Mouse (Mus musculus): ENCODE data around the gene Jchain. TPM values are rescaled to one million over a fixed set of nuclear protein-coding genes. Genes with fewer than 3 reads are reported as not detected.
A peak's percentile ranks its signal among the peaks of the same experiment; 100 is the strongest.

The Jchain gene
- polyA plus RNA-seq (2015; fragmentation: Nextera tagmentation; extraction: Ambion mirVana), result 0.11 and 0.31 TPM in 2 replicates

DNA sequence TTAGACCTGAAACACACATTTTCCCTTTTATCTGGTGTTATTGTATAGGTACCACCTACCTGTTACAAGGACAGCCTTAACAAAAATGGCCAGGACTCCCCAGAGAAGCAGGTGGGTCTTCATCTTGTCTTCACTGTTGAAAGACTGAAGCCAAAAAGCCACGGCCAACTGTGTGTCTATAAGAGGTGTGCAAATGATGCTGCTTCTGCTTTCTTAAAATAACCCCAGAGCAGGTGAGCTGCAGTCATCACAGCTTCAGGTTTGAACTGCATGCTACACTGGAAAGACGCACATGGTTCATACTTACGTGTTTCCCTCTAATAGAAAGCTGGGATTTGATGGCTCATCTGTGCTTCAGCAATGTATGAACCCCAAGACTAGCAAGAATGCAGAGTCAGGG is at the start of gene Jchain:
Gene Jchain (minus strand): TSS at position 235 of the 400 bp plus-strand sequence.
- no peaks in the 10 kb centered on the region for H3K4me1 ChIP-seq
- no peak within 1 kb of the TSS for H3K9ac ChIP-seq
- no peak within 1 kb of the TSS for H3K4me2 ChIP-seq
- no peak for ATAC-seq (replicated peaks)
- H3K27me3 ChIP-seq (replicated peaks), result no peaks in the 10 kb centered on the region
- WGBS, result 90% methylated on average over 3 of the region's 3 CpGs
- no peaks in the 10 kb centered on the region for H3K9me3 ChIP-seq
- H3K4me3 ChIP-seq, result no peak within 1 kb of the TSS
- H3K36me3 ChIP-seq (replicated peaks), result no peaks in the 10 kb centered on the region
- no peak within 1 kb of the TSS for H3K27ac ChIP-seq

DNA sequence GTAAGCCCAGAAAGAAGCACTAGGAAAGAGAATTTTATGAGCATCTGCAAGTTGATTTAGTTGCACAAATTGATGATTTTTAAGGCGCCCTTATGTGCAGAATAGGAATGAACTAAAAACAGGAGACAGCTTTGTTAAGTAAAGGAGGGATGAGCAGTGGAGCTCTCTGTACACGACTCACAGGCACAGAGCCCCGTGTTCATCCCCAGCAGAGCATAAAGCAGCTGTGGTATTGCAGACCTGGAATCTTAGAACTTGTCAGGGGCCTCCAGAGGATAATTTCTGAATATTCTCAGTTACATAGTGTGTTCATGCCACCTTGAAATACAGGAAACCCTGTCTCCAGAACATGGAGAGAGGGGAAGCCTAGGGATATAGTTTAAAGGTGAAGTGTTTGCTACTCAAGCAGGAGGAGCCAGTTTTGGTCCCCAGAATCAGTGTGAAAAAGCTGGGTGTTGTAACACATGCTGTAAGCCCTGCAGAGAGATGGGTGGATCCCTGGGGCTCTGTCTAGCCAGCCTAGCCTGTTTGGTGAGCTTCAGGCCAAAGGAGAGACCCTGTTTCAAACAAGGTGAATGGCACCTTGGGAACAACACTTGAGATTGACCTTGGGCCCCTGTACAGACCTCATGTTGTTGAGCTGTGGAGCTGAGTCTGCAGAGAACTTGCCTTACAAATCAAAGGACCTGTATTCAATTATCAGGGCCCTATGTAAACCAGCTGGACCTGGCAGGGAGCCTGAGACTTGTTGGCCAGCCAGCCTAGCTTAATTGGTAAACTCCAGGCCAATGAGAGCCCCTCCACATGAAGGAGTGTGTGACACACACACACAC is 48.0 kb upstream of the Jchain start:
- Histone ChIP-seq H3K4me1 (no peaks in the 10 kb centered on the region), H3K27me3 (replicated peaks) (no peaks in the 10 kb centered on the region), H3K4me2 (no peak overlapping the region), H3K9ac (no peak overlapping the region), H3K4me3 (no peak overlapping the region), H3K27ac (no peak overlapping the region), H3K9me3 (no peaks in the 10 kb centered on the region), H3K36me3 (replicated peaks) (no peaks in the 10 kb centered on the region)
- WGBS, result 75% methylated on average over 3 of the region's 3 CpGs
- ATAC-seq (replicated peaks), result no peak

DNA sequence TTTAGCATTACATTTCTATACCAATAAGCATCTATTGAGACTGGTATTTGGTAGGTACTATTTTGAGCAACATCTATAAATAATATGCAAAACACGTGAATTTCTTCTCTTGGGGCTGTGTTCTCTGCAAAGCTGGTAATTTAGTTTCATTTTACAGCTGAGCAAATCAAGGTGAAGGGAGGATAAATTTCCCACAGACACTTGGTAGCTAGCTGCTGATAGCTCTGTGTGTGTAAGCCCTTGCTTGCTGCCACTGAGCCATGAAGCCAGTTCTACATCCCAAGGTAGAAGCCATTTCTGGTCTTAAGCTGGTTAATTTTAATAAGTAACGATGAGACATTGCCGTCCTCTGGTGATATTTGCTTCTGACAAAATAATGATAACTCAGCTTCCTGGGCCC is 47.1 kb upstream of the Jchain start:
- no peak for ATAC-seq (replicated peaks)
- 93% methylated on average over 3 of the region's 3 CpGs for WGBS
- no peaks in the 10 kb centered on the region for H3K9me3 ChIP-seq
- H3K4me3 ChIP-seq, result no peak overlapping the region
- no peak overlapping the region for H3K4me2 ChIP-seq
- H3K36me3 ChIP-seq (replicated peaks), result no peaks in the 10 kb centered on the region
- H3K4me1 ChIP-seq, result no peaks in the 10 kb centered on the region
- H3K27ac ChIP-seq, result no peak overlapping the region
- no peaks in the 10 kb centered on the region for H3K27me3 ChIP-seq (replicated peaks)
- no peak overlapping the region for H3K9ac ChIP-seq

DNA sequence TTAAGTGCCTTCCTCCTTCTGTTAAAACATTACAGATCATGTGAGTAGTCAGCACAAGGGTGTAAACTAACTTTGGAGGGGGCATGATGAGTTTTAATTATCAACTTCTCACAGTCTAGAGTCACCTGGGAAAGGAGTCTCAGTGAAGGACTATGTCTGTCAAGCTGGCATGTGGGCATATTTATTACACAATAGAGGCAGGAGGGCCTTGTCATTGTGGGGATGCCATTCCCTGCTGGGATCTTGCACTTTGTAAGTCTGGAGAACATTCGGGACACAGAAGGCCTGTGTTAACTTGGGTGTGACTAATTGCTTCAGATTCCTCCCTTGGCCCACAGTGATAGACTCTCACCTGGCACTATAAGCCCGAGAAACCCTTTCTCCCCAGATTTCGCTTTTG is 41.9 kb upstream of the Jchain start:
- Histone ChIP-seq H3K9ac (no peak overlapping the region), H3K27me3 (replicated peaks) (no peaks in the 10 kb centered on the region), H3K4me1 (peaks cover 17% of the 10 kb centered on the region), H3K9me3 (no peaks in the 10 kb centered on the region), H3K27ac (no peak overlapping the region), H3K36me3 (replicated peaks) (no peaks in the 10 kb centered on the region), H3K4me3 (no peak overlapping the region), H3K4me2 (no peak overlapping the region)
- WGBS, result 74% methylated on average over 3 of the region's 3 CpGs
- no peak for ATAC-seq (replicated peaks)

DNA sequence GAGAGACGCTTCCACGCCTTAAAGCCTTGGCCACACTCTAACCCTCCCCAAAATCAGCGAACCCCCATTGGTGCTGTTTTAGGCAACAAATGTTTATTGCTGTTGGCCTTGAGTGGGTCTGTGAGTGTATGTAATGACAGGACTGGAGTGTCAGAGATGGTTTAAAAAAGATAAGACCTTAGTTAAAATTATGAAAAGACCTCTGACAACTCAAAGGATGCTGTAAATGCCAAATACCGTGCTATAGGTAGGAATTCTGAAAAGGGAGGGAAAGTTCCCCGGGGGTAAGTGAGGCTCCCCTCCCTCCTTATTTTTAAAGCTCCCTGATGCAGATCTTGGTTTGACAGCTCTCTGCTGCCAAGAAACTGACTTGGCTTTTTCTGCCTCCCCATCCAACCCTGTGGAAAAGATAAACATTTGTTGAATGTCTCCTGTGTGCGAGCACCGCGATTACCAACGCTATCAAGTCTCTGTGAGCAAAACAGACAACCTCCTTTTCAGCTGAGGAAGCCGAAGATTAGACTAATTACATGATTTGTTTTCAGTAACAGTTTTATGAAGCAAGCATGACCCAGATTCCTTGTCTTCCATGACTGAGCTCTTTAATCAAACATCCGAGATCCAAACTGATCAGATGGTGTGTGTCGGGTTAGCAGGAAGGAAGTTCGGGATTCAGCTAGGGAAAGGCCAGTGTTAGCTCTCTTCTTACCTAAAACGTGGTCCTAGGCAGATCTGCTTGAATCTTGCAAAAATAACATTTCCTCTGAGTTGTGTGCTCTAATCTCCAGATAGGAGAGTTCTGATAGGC is 38.5 kb upstream of the Jchain start:
- Histone ChIP-seq H3K4me2 (peak overlapping the region; percentile 68), H3K9ac (peak overlapping the region; percentile 89), H3K4me1 (peaks cover 20% of the 10 kb centered on the region), H3K27ac (peak overlapping the region; percentile 91), H3K36me3 (replicated peaks) (no peaks in the 10 kb centered on the region), H3K27me3 (replicated peaks) (no peaks in the 10 kb centered on the region), H3K9me3 (no peaks in the 10 kb centered on the region), H3K4me3 (peak overlapping the region; percentile 89)
- peak; percentile 59; the same call in 1 of the 2 replicates for ATAC-seq (replicated peaks)
- WGBS, result 4% methylated on average over 14 of the region's 14 CpGs

DNA sequence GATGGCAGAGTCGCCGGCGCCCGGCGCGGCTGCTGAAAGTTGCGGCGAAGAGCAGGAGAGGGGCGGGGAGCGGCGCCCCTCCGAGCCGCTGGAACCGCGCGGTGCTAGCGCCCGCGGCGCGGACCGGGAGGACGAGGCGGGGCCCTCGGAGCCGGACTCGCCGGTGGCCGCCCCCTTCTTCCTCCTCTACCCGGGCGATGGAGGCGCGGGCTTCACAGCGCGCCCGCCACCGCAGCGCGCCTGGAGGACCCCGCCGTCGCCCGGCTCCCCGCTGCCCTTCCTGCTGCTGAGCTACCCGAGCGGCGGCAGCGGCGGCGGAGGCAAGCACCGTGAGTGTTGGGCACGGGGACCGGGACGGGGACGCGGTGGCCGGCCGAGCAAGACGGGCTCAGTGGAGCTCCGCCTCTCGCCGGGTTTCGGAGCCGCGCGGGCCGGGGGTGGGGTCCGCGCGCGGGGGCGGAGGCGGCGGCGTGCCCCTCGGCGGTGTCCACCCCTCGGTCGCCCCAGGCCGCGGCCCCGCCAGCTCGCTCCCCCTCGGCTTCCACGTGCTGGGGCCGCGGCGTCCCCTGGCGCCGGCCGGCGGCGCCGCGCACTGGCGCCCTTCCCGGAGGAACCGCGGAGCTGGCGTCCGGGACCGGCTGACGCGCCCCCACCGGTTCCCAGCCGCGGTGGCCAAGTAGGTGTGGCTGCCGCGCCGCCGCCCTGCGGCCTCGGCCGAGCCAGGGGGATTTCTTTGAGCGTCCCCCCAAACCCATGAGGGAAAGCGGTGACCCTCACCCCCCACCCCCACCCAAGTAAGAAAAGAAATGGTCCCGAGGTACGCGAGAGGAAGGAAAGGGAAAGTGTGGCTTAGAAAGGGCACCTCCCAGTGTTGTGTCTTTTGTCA is 37.7 kb upstream of the Jchain start:
- Histone ChIP-seq H3K36me3 (replicated peaks) (no peaks in the 10 kb centered on the region), H3K9ac (peak overlapping the region; percentile 89), H3K4me2 (peak overlapping the region; percentile 68), H3K4me3 (peak overlapping the region; percentile 89), H3K27ac (peak overlapping the region; percentile 91), H3K27me3 (replicated peaks) (no peaks in the 10 kb centered on the region), H3K9me3 (no peaks in the 10 kb centered on the region), H3K4me1 (peaks cover 20% of the 10 kb centered on the region)
- peak; percentile 77 for ATAC-seq (replicated peaks)
- under 1% methylated on average over 93 of the region's 119 CpGs for WGBS

DNA sequence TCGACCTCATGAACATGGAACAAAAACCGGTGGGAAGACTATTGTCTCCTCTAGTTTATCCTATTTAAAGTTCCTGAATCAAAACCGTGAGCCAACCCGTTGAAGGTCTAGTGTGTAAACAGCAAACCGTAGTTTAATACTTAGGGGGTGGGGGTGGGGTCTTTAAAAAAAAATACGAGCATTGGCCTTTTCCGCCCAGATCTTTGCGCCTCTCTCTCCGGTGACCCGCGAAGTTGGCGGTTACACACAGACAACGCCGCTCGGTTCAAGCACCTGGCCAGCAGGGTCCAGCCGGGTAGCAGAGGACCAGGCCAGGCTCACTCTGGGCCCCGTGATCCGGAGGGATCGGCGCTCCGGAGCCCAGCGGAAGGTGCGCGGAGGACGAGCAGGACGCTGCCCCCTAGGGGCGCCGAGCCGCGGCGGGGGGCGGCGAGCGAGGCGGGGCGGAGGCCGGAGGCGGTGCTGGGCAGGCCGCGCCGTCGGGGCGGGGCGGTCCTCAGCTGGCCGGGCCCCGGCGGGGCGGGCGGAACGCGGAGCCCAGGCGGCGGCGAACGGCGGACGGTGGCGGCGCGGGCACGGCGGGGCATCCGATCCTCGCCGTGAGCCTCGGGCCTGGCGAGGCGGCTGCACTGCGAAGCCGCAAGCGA is 36.9 kb upstream of the Jchain start, which contains the start of gene Rufy3:
Gene Rufy3 (plus strand): TSS at position 540 of the 647 bp plus-strand sequence.
- no peaks in the 10 kb centered on the region for H3K36me3 ChIP-seq (replicated peaks)
- H3K4me1 ChIP-seq, result peaks cover 20% of the 10 kb centered on the region
- peak within 1 kb of the TSS; percentile 68 for H3K4me2 ChIP-seq
- peak within 1 kb of the TSS; percentile 91 for H3K27ac ChIP-seq
- WGBS, result under 1% methylated on average over 66 of the region's 71 CpGs
- H3K9me3 ChIP-seq, result no peaks in the 10 kb centered on the region
- peak; percentile 85 for ATAC-seq (replicated peaks)
- peak within 1 kb of the TSS; percentile 89 for H3K4me3 ChIP-seq
- peak within 1 kb of the TSS; percentile 89 for H3K9ac ChIP-seq
- H3K27me3 ChIP-seq (replicated peaks), result no peaks in the 10 kb centered on the region

DNA sequence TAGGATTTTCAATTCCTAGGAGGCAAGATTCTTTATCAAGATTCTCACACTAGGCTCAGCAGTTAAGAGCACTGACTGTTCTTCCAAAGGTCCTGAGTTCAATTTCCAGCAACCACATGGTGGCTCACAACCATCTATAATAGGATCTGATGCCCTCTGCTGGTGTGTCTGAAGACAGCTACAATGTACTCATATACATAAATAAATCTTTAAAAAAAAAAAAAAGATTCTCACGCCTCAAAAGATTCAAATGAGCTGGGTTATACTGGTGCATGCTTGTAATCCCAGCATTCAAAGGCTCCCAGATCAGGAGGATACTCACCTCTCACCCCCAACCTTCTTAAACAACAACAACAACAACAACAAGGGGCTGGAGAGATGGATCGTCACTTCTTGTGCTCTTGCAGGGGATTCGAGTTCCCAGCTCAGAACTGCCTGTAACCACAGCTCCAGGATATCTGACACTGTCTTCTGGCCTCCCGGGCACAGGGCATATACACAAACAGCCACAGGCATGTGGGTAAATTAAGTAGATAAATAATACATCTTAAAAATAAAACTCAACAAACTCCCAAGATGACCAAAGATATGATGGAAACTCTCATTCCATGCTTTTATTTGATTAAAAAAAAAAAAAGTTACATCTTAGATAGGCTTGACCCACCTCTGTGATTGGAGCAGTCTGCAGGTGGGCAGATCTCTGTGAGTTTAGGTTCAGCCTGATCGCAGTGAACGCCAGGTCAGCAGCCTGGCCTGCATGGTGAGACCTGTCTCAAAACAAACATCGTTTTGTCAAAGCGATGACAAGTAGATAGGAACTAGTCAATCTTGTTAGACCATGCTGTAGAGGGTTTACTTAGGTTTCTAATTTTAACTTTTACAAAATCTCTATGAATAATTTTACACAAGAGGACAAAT is 35.4 kb upstream of the Jchain start:
- Histone ChIP-seq H3K9ac (no peak overlapping the region), H3K27ac (no peak overlapping the region), H3K4me2 (no peak overlapping the region), H3K27me3 (replicated peaks) (no peaks in the 10 kb centered on the region), H3K9me3 (no peaks in the 10 kb centered on the region), H3K4me3 (no peak overlapping the region), H3K36me3 (replicated peaks) (no peaks in the 10 kb centered on the region), H3K4me1 (peaks cover 20% of the 10 kb centered on the region)
- no peak for ATAC-seq (replicated peaks)
- 78% methylated on average over 8 of the region's 8 CpGs for WGBS

DNA sequence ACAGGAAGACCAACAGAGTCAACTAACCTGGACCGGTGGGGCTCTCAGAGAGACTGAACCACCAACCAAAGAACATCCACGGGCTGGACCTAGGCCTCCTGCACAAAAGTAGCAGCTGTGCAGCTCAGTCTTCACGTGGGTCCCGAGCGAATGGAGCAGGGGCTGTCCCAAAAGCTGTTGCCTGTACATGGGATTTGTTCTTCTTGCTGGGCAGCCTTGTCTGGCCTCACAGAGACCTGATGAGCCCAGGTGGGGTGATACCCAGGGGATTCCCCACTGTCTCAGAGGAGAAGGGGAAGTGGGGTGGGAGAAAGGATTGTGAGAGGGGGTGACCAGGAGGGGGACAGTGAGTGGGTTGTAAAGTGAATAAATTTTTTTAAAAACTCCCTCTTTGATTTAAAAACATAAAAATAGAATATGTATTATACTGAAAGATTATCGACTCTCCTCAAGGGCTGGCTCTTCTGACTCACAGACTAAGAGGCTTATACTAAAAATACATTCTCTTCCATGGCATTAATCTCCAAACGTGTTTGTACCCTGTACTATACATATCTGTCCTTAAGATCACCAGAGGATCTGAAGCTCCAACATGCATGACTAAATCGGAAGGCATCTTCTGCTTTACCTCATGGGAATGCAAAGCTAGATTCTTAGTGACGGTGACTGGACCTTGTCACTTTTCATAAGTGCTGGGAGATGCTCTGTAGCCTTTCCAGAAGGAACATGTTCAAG is 33.6 kb upstream of the Jchain start:
- no peaks in the 10 kb centered on the region for H3K36me3 ChIP-seq (replicated peaks)
- 86% methylated on average over 9 of the region's 9 CpGs for WGBS
- ATAC-seq (replicated peaks), result no peak

DNA sequence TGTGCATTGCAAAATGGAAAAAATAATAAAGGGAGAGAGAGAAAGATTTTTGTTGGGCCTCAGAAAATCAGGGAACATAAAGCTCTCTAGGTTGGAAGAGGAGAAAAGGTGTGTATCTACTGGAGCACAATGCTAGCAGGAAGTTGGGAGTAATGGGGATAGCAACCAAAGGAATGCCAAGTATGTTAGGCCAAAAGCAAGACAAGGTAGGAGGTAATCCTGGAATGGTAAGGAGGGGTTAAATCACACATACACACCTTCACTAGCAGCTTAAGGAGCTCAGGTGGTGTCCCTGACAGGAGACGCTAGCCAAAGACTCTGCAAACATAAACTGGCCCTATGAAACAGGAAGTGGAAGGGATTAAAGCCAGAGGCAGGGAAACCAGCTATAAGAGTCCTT is 31.3 kb upstream of the Jchain start:
- WGBS, result 33% methylated on average over 1 of the region's 1 CpGs
- Histone ChIP-seq H3K4me2 (no peak overlapping the region), H3K4me3 (no peak overlapping the region), H3K4me1 (peaks cover 24% of the 10 kb centered on the region), H3K36me3 (replicated peaks) (no peaks in the 10 kb centered on the region), H3K27me3 (replicated peaks) (no peaks in the 10 kb centered on the region), H3K27ac (no peak overlapping the region), H3K9me3 (no peaks in the 10 kb centered on the region), H3K9ac (no peak overlapping the region)
- no peak for ATAC-seq (replicated peaks)

More for the DNA sequence above, 33.6 kb upstream of the Jchain start:
- H3K9ac ChIP-seq, result no peak overlapping the region
- no peak overlapping the region for H3K4me3 ChIP-seq
- H3K4me1 ChIP-seq, result peaks cover 14% of the 10 kb centered on the region
- no peak overlapping the region for H3K27ac ChIP-seq
- no peak overlapping the region for H3K4me2 ChIP-seq
- no peaks in the 10 kb centered on the region for H3K27me3 ChIP-seq (replicated peaks)
- no peaks in the 10 kb centered on the region for H3K9me3 ChIP-seq

All from midbrain, embryonic 15.5 days (tissue).